Mouse (Mus musculus): ENCODE measurements around the gene Atg4c. TPM values are rescaled to one million over a fixed set of nuclear protein-coding genes. Genes with fewer than 3 reads are reported as not detected.
A peak's percentile ranks its signal among the peaks of the same experiment; 100 is the strongest.

Gene Atg4c
- total RNA-seq, 2 experiments from 2014 or later: 7.3 to 8.0 TPM

- no peak for DNase-seq
- no peak overlapping the region for H3K27ac ChIP-seq
- no peak overlapping the region for H3K4me3 ChIP-seq
- intact Hi-C loops (cut with DNase I): no loop called here
- TF ChIP-seq CTCF (IDR thresholded peaks at IDR 0.05): peak; percentile 67
Observed at GRCm38 (mm10) chr4:99235203-99235856, 41.6 kb downstream of the Atg4c start.

GRCm38 (mm10) chr4:99238305-99238704, 44.6 kb downstream of the Atg4c start:
- Histone ChIP-seq H3K27ac (no peak overlapping the region), H3K4me3 (no peak overlapping the region)
- peak; percentile 25; the same call in 1 of the 2 replicates for TF ChIP-seq CTCF (IDR thresholded peaks at IDR 0.05)
- no peak for DNase-seq
- intact Hi-C loops (cut with DNase I): no loop called here

- Histone ChIP-seq H3K27ac (no peak overlapping the region), H3K4me3 (no peak overlapping the region)
- no peak for DNase-seq
- intact Hi-C loops (cut with DNase I): no loop called here
- TF ChIP-seq CTCF (IDR thresholded peaks at IDR 0.05): peak; percentile 38
Observed at GRCm38 (mm10) chr4:99241674-99242073, 47.9 kb downstream of the Atg4c start.

GRCm38 (mm10) chr4:99249358-99249757, 55.6 kb downstream of the Atg4c start:
- intact Hi-C loops (cut with DNase I): no loop called here
- H3K27ac ChIP-seq: no peak overlapping the region
- H3K4me3 ChIP-seq: no peak overlapping the region
- no peak for DNase-seq
- no peak for TF ChIP-seq CTCF (IDR thresholded peaks at IDR 0.05)

- Histone ChIP-seq H3K27ac (no peak overlapping the region), H3K4me3 (no peak overlapping the region)
- DNase-seq: no peak
- intact Hi-C loops (cut with DNase I): no loop called here
- TF ChIP-seq CTCF (IDR thresholded peaks at IDR 0.05): no peak
Observed at GRCm38 (mm10) chr4:99249826-99250225, 56.1 kb downstream of the Atg4c start.

- H3K4me3 ChIP-seq: no peak overlapping the region
- no peak overlapping the region for H3K27ac ChIP-seq
- intact Hi-C loops (cut with DNase I): no loop called here
- DNase-seq: no peak
- no peak for TF ChIP-seq CTCF (IDR thresholded peaks at IDR 0.05)
Observed at GRCm38 (mm10) chr4:99252957-99253356, 59.2 kb downstream of the Atg4c start.

GRCm38 (mm10) chr4:99263191-99263590, 69.5 kb downstream of the Atg4c start:
- no peak for DNase-seq
- intact Hi-C loops (cut with DNase I): no loop called here
- Histone ChIP-seq H3K27ac (no peak overlapping the region), H3K4me3 (no peak overlapping the region)
- TF ChIP-seq CTCF (IDR thresholded peaks at IDR 0.05): no peak

- no peak overlapping the region for H3K27ac ChIP-seq
- TF ChIP-seq CTCF (IDR thresholded peaks at IDR 0.05): no peak
- no peak for DNase-seq
- no peak overlapping the region for H3K4me3 ChIP-seq
- intact Hi-C loops (cut with DNase I): no loop called here
Observed at GRCm38 (mm10) chr4:99263663-99264062, 69.9 kb downstream of the Atg4c start.

- Histone ChIP-seq H3K4me3 (no peak overlapping the region), H3K27ac (no peak overlapping the region)
- DNase-seq: no peak
- no peak for TF ChIP-seq CTCF (IDR thresholded peaks at IDR 0.05)
- intact Hi-C loops (cut with DNase I): no loop called here
Observed at GRCm38 (mm10) chr4:99266843-99267445, 73.2 kb downstream of the Atg4c start.

- Histone ChIP-seq H3K27ac (no peak overlapping the region), H3K4me3 (no peak overlapping the region)
- intact Hi-C loops (cut with DNase I): no loop called here
- TF ChIP-seq CTCF (IDR thresholded peaks at IDR 0.05): no peak
- no peak for DNase-seq
Observed at GRCm38 (mm10) chr4:99272860-99273259, 79.1 kb downstream of the Atg4c start.

- intact Hi-C loops (cut with DNase I): no loop called here
- Histone ChIP-seq H3K27ac (no peak overlapping the region), H3K4me3 (no peak overlapping the region)
- no peak for TF ChIP-seq CTCF (IDR thresholded peaks at IDR 0.05)
- DNase-seq: no peak
Observed at GRCm38 (mm10) chr4:99273466-99273865, 79.7 kb downstream of the Atg4c start.

GRCm38 (mm10) chr4:99273979-99274378, 80.2 kb downstream of the Atg4c start:
- H3K27ac ChIP-seq: no peak overlapping the region
- H3K4me3 ChIP-seq: no peak overlapping the region
- TF ChIP-seq CTCF (IDR thresholded peaks at IDR 0.05): no peak
- DNase-seq: no peak
- intact Hi-C loops (cut with DNase I): no loop called here

GRCm38 (mm10) chr4:99278876-99279275, 85.1 kb downstream of the Atg4c start:
- H3K27ac ChIP-seq: peak overlapping the region; percentile 43; the same call in 1 of the 2 replicates
- no peak overlapping the region for H3K4me3 ChIP-seq
- peak; percentile 78 for DNase-seq
- intact Hi-C loops (cut with DNase I): no loop called here
- TF ChIP-seq CTCF (IDR thresholded peaks at IDR 0.05): no peak

- intact Hi-C loops (cut with DNase I): no loop called here
- DNase-seq: no peak
- no peak overlapping the region for H3K4me3 ChIP-seq
- TF ChIP-seq CTCF (IDR thresholded peaks at IDR 0.05): no peak
- no peak overlapping the region for H3K27ac ChIP-seq
Observed at GRCm38 (mm10) chr4:99281711-99282110, 88.0 kb downstream of the Atg4c start.

Data from gastrocnemius, adult 2 months (tissue).